In the genomic region with DNA sequence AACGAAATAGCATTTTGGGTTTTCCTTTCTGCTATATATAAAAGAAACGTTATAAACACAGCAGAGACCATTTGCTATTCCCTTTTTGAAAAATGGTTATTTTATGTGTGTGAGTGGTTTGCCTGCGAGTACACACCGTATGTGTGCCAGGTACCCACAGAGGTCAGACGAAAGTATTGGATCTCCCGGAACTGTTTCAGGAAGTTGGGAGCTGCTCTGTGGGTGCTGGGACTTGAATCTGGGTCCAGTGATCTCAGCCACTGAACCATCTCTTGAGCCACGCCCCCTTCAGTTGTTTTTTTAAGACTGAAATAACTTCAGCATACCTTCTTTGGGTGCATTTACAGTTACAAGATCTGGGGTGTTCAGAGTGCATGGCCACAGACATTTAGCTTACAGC, we compare ENCODE assay signal across 23 mouse cellular contexts. TPM values are rescaled to one million over a fixed set of nuclear protein-coding genes. Genes with fewer than 3 reads are reported as not detected.
DNase-seq lines count a peak whose midpoint lies in the region; ATAC-seq and TF ChIP-seq lines count a peak whose summit lies in the region.
"Had no signal": no experiment of that assay in that cellular context is flagged by ENCODE, and none has a peak within 500 bp of the region (broad histone marks: within the 10 kb centered on the region; RNA-seq: fewer than 3 reads in every experiment).

No protein-coding gene starts in this region.

- H3K27me3 ChIP-seq in heart, embryonic 14.5 days (ENCODE audit: control insufficient read depth, insufficient read depth, low read length): no peaks in the 10 kb centered on the region
- H3K27me3 ChIP-seq in limb, embryonic 11.5 days (ENCODE audit: control insufficient read depth, insufficient read depth, low read length): no peaks in the 10 kb centered on the region
- H3K27me3 ChIP-seq in limb, embryonic 10.5 days (ENCODE audit: low read depth, poor library complexity, severe bottlenecking): no peaks in the 10 kb centered on the region
- H3K27me3 ChIP-seq in limb, embryonic 14.5 days (ENCODE audit: control insufficient read depth, insufficient read depth, low read length): no peaks in the 10 kb centered on the region
- H3K27me3 ChIP-seq: hindbrain, embryonic 15.5 days; limb, embryonic 15.5 days; lung, embryonic 15.5 days had no signal

- no peaks in the 10 kb centered on the region for H3K36me3 ChIP-seq in heart, embryonic 14.5 days (ENCODE audit: control insufficient read depth, insufficient read depth, low read length)
- no peaks in the 10 kb centered on the region for H3K36me3 ChIP-seq in limb, embryonic 11.5 days (ENCODE audit: control insufficient read depth, insufficient read depth, low read length)
- H3K36me3 ChIP-seq in limb, embryonic 10.5 days: no peaks in the 10 kb centered on the region
- H3K36me3 ChIP-seq in limb, embryonic 14.5 days (ENCODE audit: control insufficient read depth, insufficient read depth, low read length): no peaks in the 10 kb centered on the region
- H3K36me3 ChIP-seq: hindbrain, embryonic 15.5 days; limb, embryonic 15.5 days; lung, embryonic 15.5 days had no signal

- no peak for ATAC-seq in heart, embryonic 14.5 days (ENCODE audit: insufficient number of reproducible peaks, insufficient read depth, low FRiP score, low read depth)
- ATAC-seq in limb, embryonic 11.5 days (ENCODE audit: insufficient number of reproducible peaks, low FRiP score, low TSS enrichment, low read depth): no peak
- ATAC-seq in limb, embryonic 14.5 days (ENCODE audit: low FRiP score, low read depth): no peak
- ATAC-seq: CD4-positive, CD25-positive, alpha-beta regulatory T cell, adult 4 months had no signal

- H3K4me1 ChIP-seq in heart, embryonic 14.5 days (ENCODE audit: control insufficient read depth in 2 of 2, insufficient read depth in 2 of 2, low read length in 2 of 2): peaks cover 4 to 5% of the 10 kb centered on the region in 2 experiments; a peak in 1 of 4 replicates
- no peaks in the 10 kb centered on the region for H3K4me1 ChIP-seq in limb, embryonic 11.5 days (ENCODE audit: control insufficient read depth, insufficient read depth, low read length)
- H3K4me1 ChIP-seq in limb, embryonic 10.5 days: peaks cover 6% of the 10 kb centered on the region; the same call in 1 of the 2 replicates
- H3K4me1 ChIP-seq in limb, embryonic 14.5 days (ENCODE audit: control insufficient read depth, insufficient read depth, low read length): peaks cover 5% of the 10 kb centered on the region; the same call in 1 of the 2 replicates
- H3K4me1 ChIP-seq: limb, embryonic 15.5 days had no signal

- no peak for TF ChIP-seq CTCF in left cerebral cortex, adult 2 months (IDR thresholded peaks at IDR 0.05)

- no peaks in the 10 kb centered on the region for H3K9me3 ChIP-seq in heart, embryonic 14.5 days (ENCODE audit: control insufficient read depth, low read length)
- no peaks in the 10 kb centered on the region for H3K9me3 ChIP-seq in limb, embryonic 11.5 days (ENCODE audit: control insufficient read depth, low read length)
- H3K9me3 ChIP-seq in limb, embryonic 10.5 days (replicated peaks): no peaks in the 10 kb centered on the region
- H3K9me3 ChIP-seq in limb, embryonic 14.5 days (ENCODE audit: control insufficient read depth, low read length): no peaks in the 10 kb centered on the region
- H3K9me3 ChIP-seq: hindbrain, embryonic 15.5 days; limb, embryonic 15.5 days; lung, embryonic 15.5 days had no signal

- 66% methylated on average over 7 of the region's 7 CpGs for WGBS in heart, embryonic 14.5 days
- WGBS in limb, embryonic 11.5 days: 75% methylated on average over 7 of the region's 7 CpGs
- 84% methylated on average over 7 of the region's 7 CpGs for WGBS in limb, embryonic 10.5 days
- 62% methylated on average over 7 of the region's 7 CpGs for WGBS in limb, embryonic 14.5 days

- peak overlapping the region; percentile 71 for H3K4me2 ChIP-seq in heart, embryonic 14.5 days (ENCODE audit: low read length)
- peak overlapping the region; percentile 47; the same call in 1 of the 2 replicates for H3K4me2 ChIP-seq in limb, embryonic 11.5 days (ENCODE audit: low read depth, severe bottlenecking)
- peak overlapping the region; percentile 43; the same call in 1 of the 2 replicates for H3K4me2 ChIP-seq in limb, embryonic 14.5 days (replicated peaks; ENCODE audit: low read depth, low read length, severe bottlenecking)

- intact Hi-C loops in heart, postnatal 14 days (cut with DNase I): no loop called here
- intact Hi-C loops in left cerebral cortex, adult 2 months (cut with DNase I): no loop called here

- no peak overlapping the region for H3K9ac ChIP-seq in heart, embryonic 14.5 days (ENCODE audit: low read length)
- H3K9ac ChIP-seq in limb, embryonic 11.5 days (ENCODE audit: low read length): no peak overlapping the region
- H3K9ac ChIP-seq in limb, embryonic 14.5 days (ENCODE audit: low read depth, low read length, severe bottlenecking): no peak overlapping the region
- H3K9ac ChIP-seq: hindbrain, embryonic 15.5 days; limb, embryonic 15.5 days; lung, embryonic 15.5 days had no signal

- no peak for DNase-seq in heart, postnatal 14 days
- DNase-seq in limb, embryonic 11.5 days (ENCODE audit: low spot score): no peak
- DNase-seq in limb, embryonic 10.5 days (ENCODE audit: low spot score): no peak
- peak; percentile 11 for DNase-seq in kidney, postnatal 10 days
- no peak for DNase-seq in limb, embryonic 14.5 days (ENCODE audit: low spot score)
- no peak for DNase-seq in left cerebral cortex, adult 2 months (ENCODE audit: extremely low spot score in 1 of 2, low spot score in 2 of 2)
- DNase-seq: cerebellum, adult 11 months; cerebellum, postnatal 36 days; gastrocnemius, postnatal 25 days; retina, postnatal 1 day had no signal

- TF ChIP-seq POLR2A in limb, embryonic 14.5 days (IDR thresholded peaks at IDR 0.05; ENCODE audit: borderline replicate concordance, extremely low read depth, insufficient read depth, insufficient read length): no peak

- H3K27ac ChIP-seq in heart, embryonic 14.5 days (replicated peaks in 1 of 2; ENCODE audit: control insufficient read depth in 1 of 2, insufficient read depth in 1 of 2, low read depth in 2 of 2, low read length in 2 of 2): no peak overlapping the region
- no peak overlapping the region for H3K27ac ChIP-seq in limb, embryonic 11.5 days (replicated peaks; ENCODE audit: low read depth, low read length)
- H3K27ac ChIP-seq in limb, embryonic 10.5 days: no peak overlapping the region
- no peak overlapping the region for H3K27ac ChIP-seq in limb, embryonic 14.5 days (replicated peaks; ENCODE audit: low read depth, low read length)
- H3K27ac ChIP-seq in left cerebral cortex, adult 2 months: no peak overlapping the region
- H3K27ac ChIP-seq: hindbrain, embryonic 15.5 days; layer of hippocampus, adult 2 months; limb, embryonic 15.5 days; lung, embryonic 15.5 days had no signal

- peak overlapping the region in 1 of 2 experiments; percentile 40; a peak in 1 of 4 replicates for H3K4me3 ChIP-seq in heart, embryonic 14.5 days (ENCODE audit: control insufficient read depth in 1 of 2, insufficient read depth in 1 of 2, low read depth in 1 of 2, low read length in 2 of 2)
- no peak overlapping the region for H3K4me3 ChIP-seq in limb, embryonic 11.5 days (ENCODE audit: low read depth, low read length)
- no peak overlapping the region for H3K4me3 ChIP-seq in limb, embryonic 10.5 days
- H3K4me3 ChIP-seq in limb, embryonic 14.5 days (replicated peaks; ENCODE audit: low read length): no peak overlapping the region
- no peak overlapping the region for H3K4me3 ChIP-seq in left cerebral cortex, adult 2 months

RNA-seq across cellular contexts. Expression of a gene that starts 0.9 kb away (rescaled TPM):
- 3.7 and 4.5 TPM in 2 replicates for polyA plus RNA-seq in heart, embryonic 14.5 days (2014; fragmentation: Nextera tagmentation; extraction: Ambion mirVana)
- 1 to 10 TPM; 1.1 TPM for total RNA-seq in heart, postnatal 14 days (2021)
- 0.33 and 0.37 TPM in 2 replicates for polyA plus RNA-seq in limb, embryonic 11.5 days (2014; fragmentation: Nextera tagmentation; extraction: Ambion mirVana)
- polyA plus RNA-seq in limb, embryonic 10.5 days (2016; fragmentation: Nextera tagmentation; extraction: Ambion mirVana): 0.43 and 0.68 TPM in 2 replicates
- 0.82 and 1.1 TPM in 2 replicates for polyA plus RNA-seq in limb, embryonic 14.5 days (2012; rRNA removed)
- 0.96 and 1.3 TPM in 2 replicates for polyA plus RNA-seq in limb, embryonic 14.5 days (2014; fragmentation: Nextera tagmentation; extraction: Ambion mirVana)
- under 1 TPM in 1 of 2 experiments, not detected in 1; 0.14 TPM for total RNA-seq in left cerebral cortex, adult 2 months (2021)
- total RNA-seq: left cerebral cortex, adult 18-20 months; megakaryocyte-erythroid progenitor cell, adult 5-6 weeks; MEL; monocyte, adult 5-6 weeks; neutrophil, adult 5-6 weeks had no signal
- polyA plus RNA-seq: CD4-positive, CD25-positive, alpha-beta regulatory T cell, adult 4 months had no signal

RNA-seq across cellular contexts. Expression of a gene that starts 24.8 kb away (rescaled TPM):
- polyA plus RNA-seq in heart, embryonic 14.5 days (2014; fragmentation: Nextera tagmentation; extraction: Ambion mirVana): not detected in 2 replicates
- not detected for total RNA-seq in heart, postnatal 14 days (2021)
- not detected in 2 replicates for polyA plus RNA-seq in limb, embryonic 11.5 days (2014; fragmentation: Nextera tagmentation; extraction: Ambion mirVana)
- polyA plus RNA-seq in limb, embryonic 10.5 days (2016; fragmentation: Nextera tagmentation; extraction: Ambion mirVana): not detected in 2 replicates
- not detected in 2 replicates for polyA plus RNA-seq in limb, embryonic 14.5 days (2012; rRNA removed)
- not detected in 2 replicates for polyA plus RNA-seq in limb, embryonic 14.5 days (2014; fragmentation: Nextera tagmentation; extraction: Ambion mirVana)
- total RNA-seq in left cerebral cortex, adult 2 months (2021): not detected
- total RNA-seq: gastrocnemius, postnatal 25 days; layer of hippocampus, adult 2 months; left cerebral cortex, adult 18-20 months; megakaryocyte-erythroid progenitor cell, adult 5-6 weeks; MEL; monocyte, adult 5-6 weeks; neutrophil, adult 5-6 weeks had no signal
- polyA plus RNA-seq: CD4-positive, CD25-positive, alpha-beta regulatory T cell, adult 4 months; embryonic facial prominence, embryonic 11.5 days; heart, embryonic 16.5 days; hindbrain, embryonic 15.5 days; limb, embryonic 15.5 days; lung, embryonic 15.5 days had no signal

RNA-seq across cellular contexts. Expression of a gene that starts 43.0 kb away (rescaled TPM):
- polyA plus RNA-seq in heart, embryonic 14.5 days (2014; fragmentation: Nextera tagmentation; extraction: Ambion mirVana): not detected in 2 replicates
- not detected for total RNA-seq in heart, postnatal 14 days (2021)
- not detected in 2 replicates for polyA plus RNA-seq in limb, embryonic 11.5 days (2014; fragmentation: Nextera tagmentation; extraction: Ambion mirVana)
- polyA plus RNA-seq in limb, embryonic 10.5 days (2016; fragmentation: Nextera tagmentation; extraction: Ambion mirVana): not detected in 2 replicates
- not detected in 2 replicates for polyA plus RNA-seq in limb, embryonic 14.5 days (2012; rRNA removed)
- not detected in 2 replicates for polyA plus RNA-seq in limb, embryonic 14.5 days (2014; fragmentation: Nextera tagmentation; extraction: Ambion mirVana)
- not detected for total RNA-seq in left cerebral cortex, adult 2 months (2021)
- total RNA-seq: gastrocnemius, postnatal 25 days; layer of hippocampus, adult 2 months; left cerebral cortex, adult 18-20 months; megakaryocyte-erythroid progenitor cell, adult 5-6 weeks; MEL; monocyte, adult 5-6 weeks; neutrophil, adult 5-6 weeks had no signal
- polyA plus RNA-seq: CD4-positive, CD25-positive, alpha-beta regulatory T cell, adult 4 months; embryonic facial prominence, embryonic 11.5 days; heart, embryonic 16.5 days; hindbrain, embryonic 15.5 days; limb, embryonic 15.5 days; lung, embryonic 15.5 days had no signal

RNA-seq across cellular contexts. Expression of a gene that starts 44.1 kb away (rescaled TPM):
- polyA plus RNA-seq in heart, embryonic 14.5 days (2014; fragmentation: Nextera tagmentation; extraction: Ambion mirVana): 0.15 and 0.43 TPM in 2 replicates
- not detected for total RNA-seq in heart, postnatal 14 days (2021)
- polyA plus RNA-seq in limb, embryonic 11.5 days (2014; fragmentation: Nextera tagmentation; extraction: Ambion mirVana): not detected in 2 replicates
- not detected in 2 replicates for polyA plus RNA-seq in limb, embryonic 10.5 days (2016; fragmentation: Nextera tagmentation; extraction: Ambion mirVana)
- 0.04 and 0.08 TPM in 2 replicates for polyA plus RNA-seq in limb, embryonic 14.5 days (2012; rRNA removed)
- polyA plus RNA-seq in limb, embryonic 14.5 days (2014; fragmentation: Nextera tagmentation; extraction: Ambion mirVana): 0.11 and 0.23 TPM in 2 replicates
- not detected for total RNA-seq in left cerebral cortex, adult 2 months (2021)
- total RNA-seq: left cerebral cortex, adult 18-20 months; megakaryocyte-erythroid progenitor cell, adult 5-6 weeks; MEL had no signal
- polyA plus RNA-seq: embryonic facial prominence, embryonic 11.5 days; hindbrain, embryonic 15.5 days; limb, embryonic 15.5 days had no signal

RNA-seq across cellular contexts. Expression of a gene that starts 54.0 kb away (rescaled TPM):
- not detected in 2 replicates for polyA plus RNA-seq in heart, embryonic 14.5 days (2014; fragmentation: Nextera tagmentation; extraction: Ambion mirVana)
- total RNA-seq in heart, postnatal 14 days (2021): not detected
- not detected in 2 replicates for polyA plus RNA-seq in limb, embryonic 11.5 days (2014; fragmentation: Nextera tagmentation; extraction: Ambion mirVana)
- polyA plus RNA-seq in limb, embryonic 10.5 days (2016; fragmentation: Nextera tagmentation; extraction: Ambion mirVana): not detected in 2 replicates
- polyA plus RNA-seq in limb, embryonic 14.5 days (2012; rRNA removed): not detected in 2 replicates
- not detected in 2 replicates for polyA plus RNA-seq in limb, embryonic 14.5 days (2014; fragmentation: Nextera tagmentation; extraction: Ambion mirVana)
- not detected for total RNA-seq in left cerebral cortex, adult 2 months (2021)
- total RNA-seq: gastrocnemius, postnatal 25 days; layer of hippocampus, adult 2 months; left cerebral cortex, adult 18-20 months; megakaryocyte-erythroid progenitor cell, adult 5-6 weeks; MEL; monocyte, adult 5-6 weeks; neutrophil, adult 5-6 weeks had no signal
- polyA plus RNA-seq: CD4-positive, CD25-positive, alpha-beta regulatory T cell, adult 4 months; embryonic facial prominence, embryonic 11.5 days; heart, embryonic 16.5 days; hindbrain, embryonic 15.5 days; limb, embryonic 15.5 days; lung, embryonic 15.5 days had no signal
